Mouse (Mus musculus): ENCODE results near the gene Abcc6. TPM values are rescaled to one million over a fixed set of nuclear protein-coding genes. Genes with fewer than 3 reads are reported as not detected.

The Abcc6 gene
- polyA plus RNA-seq (2015; fragmentation: Illumina TruSeq; extraction: RNeasy Lipid Tissue Mini Kit (QIAGEN cat#74804); ENCODE audit: low read depth, low replicate concordance): 1.2 TPM

DNA sequence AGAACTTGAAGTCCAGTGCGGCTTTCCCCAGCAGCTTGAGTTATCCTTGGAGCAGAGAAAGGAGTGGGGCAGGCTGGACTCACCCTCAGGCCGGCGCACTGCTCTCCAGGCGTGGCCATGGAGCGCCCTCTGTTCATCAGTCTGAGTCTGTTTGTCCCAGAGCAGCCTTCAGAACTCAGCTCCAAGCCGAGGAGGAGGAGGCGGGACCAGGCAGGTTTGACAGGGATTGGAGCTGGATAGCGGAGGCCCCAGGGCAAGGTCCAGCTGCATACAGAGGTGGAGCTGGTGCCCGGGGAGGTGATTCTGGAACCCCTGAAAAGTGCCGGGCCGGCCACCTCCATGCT lies at the start of gene Abcc6:
Gene Abcc6, minus strand, starts transcription at position 158 of the 344 bp plus-strand sequence.

DNA sequence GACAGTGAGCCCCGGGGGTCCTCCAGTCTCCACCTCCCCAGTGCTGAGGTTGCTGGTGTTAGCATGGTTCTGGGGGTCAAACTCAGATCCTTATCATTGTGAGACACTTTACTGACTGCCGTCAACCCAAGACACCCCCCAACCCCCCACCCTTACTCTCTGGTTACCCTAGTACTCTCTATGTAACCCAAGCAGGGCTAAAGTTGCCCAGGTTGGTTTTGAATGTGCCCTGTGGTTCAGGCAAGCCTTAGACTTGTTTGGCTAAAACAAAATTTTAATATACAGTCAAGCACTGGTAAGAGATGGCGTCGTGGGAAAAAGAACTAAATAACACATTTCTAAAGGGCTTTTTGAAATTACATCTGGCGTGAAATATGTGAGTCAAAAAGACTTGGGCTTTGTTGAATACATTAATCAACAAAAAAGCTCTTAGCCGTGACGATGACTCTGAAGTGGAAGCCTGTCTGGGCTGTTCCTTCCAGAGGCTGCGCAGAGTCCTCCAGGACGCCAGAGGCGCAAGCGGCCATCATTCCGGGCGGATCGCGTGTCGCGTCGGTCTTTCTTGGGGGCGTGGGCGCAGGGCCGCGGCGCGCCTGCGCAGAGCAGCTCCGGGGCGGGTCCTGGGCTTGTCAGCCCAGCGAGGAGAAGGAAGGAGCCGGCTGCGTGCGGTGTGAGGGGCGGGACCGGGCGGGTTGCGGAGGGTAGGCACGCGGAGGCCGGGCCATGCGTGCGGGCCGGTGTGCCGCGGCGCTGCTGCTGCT lies 3.2 kb upstream of the Abcc6 start, which contains the start of gene Nomo1:
Gene Nomo1, plus strand, starts transcription at position 590 of the 761 bp plus-strand sequence.

GRCm38 (mm10) chr7:45923762-45924428 lies 106.2 kb downstream of the Abcc6 start, which contains the start of gene Ccdc114:
Ccdc114 (plus strand) TSS chr7:45924072.

GRCm38 (mm10) chr7:45921242-45921621 lies 108.9 kb downstream of the Abcc6 start, which contains the start of gene Emp3:
Emp3 (minus strand) TSS chr7:45921404.

Other genes with a start within 250 kb of the Abcc6 start
- gene Lmtk3, start 246.6 kb downstream of the Abcc6 start, polyA plus RNA-seq (2015; fragmentation: Illumina TruSeq; extraction: RNeasy Lipid Tissue Mini Kit (QIAGEN cat#74804); ENCODE audit: low read depth, low replicate concordance): 101 TPM
- gene Sult2b1, start 245.6 kb downstream of the Abcc6 start, polyA plus RNA-seq (2015; fragmentation: Illumina TruSeq; extraction: RNeasy Lipid Tissue Mini Kit (QIAGEN cat#74804); ENCODE audit: low read depth, low replicate concordance): 17.1 TPM
- 173 TPM for gene Cyth2, start 215.7 kb downstream of the Abcc6 start, polyA plus RNA-seq (2015; fragmentation: Illumina TruSeq; extraction: RNeasy Lipid Tissue Mini Kit (QIAGEN cat#74804); ENCODE audit: low read depth, low replicate concordance)
- gene Kcnj14, start 205.5 kb downstream of the Abcc6 start, polyA plus RNA-seq (2015; fragmentation: Illumina TruSeq; extraction: RNeasy Lipid Tissue Mini Kit (QIAGEN cat#74804); ENCODE audit: low read depth, low replicate concordance): 2.9 TPM
- 15.6 TPM for gene Grwd1, start 199.4 kb downstream of the Abcc6 start, polyA plus RNA-seq (2015; fragmentation: Illumina TruSeq; extraction: RNeasy Lipid Tissue Mini Kit (QIAGEN cat#74804); ENCODE audit: low read depth, low replicate concordance)
- gene Kdelr1, start 157.5 kb downstream of the Abcc6 start, polyA plus RNA-seq (2015; fragmentation: Illumina TruSeq; extraction: RNeasy Lipid Tissue Mini Kit (QIAGEN cat#74804); ENCODE audit: low read depth, low replicate concordance): 88.2 TPM
- gene Grin2d, start 151.9 kb downstream of the Abcc6 start, polyA plus RNA-seq (2015; fragmentation: Illumina TruSeq; extraction: RNeasy Lipid Tissue Mini Kit (QIAGEN cat#74804); ENCODE audit: low read depth, low replicate concordance): 7.3 TPM
- not detected for gene Syngr4, start 133.6 kb downstream of the Abcc6 start, polyA plus RNA-seq (2015; fragmentation: Illumina TruSeq; extraction: RNeasy Lipid Tissue Mini Kit (QIAGEN cat#74804); ENCODE audit: low read depth, low replicate concordance)
- gene Tmem143, start 133.4 kb downstream of the Abcc6 start, polyA plus RNA-seq (2015; fragmentation: Illumina TruSeq; extraction: RNeasy Lipid Tissue Mini Kit (QIAGEN cat#74804); ENCODE audit: low read depth, low replicate concordance): 23.1 TPM
- 3.6 TPM for gene Emp3, start 108.9 kb downstream of the Abcc6 start, polyA plus RNA-seq (2015; fragmentation: Illumina TruSeq; extraction: RNeasy Lipid Tissue Mini Kit (QIAGEN cat#74804); ENCODE audit: low read depth, low replicate concordance)
- gene Ccdc114, start 106.2 kb downstream of the Abcc6 start, polyA plus RNA-seq (2015; fragmentation: Illumina TruSeq; extraction: RNeasy Lipid Tissue Mini Kit (QIAGEN cat#74804); ENCODE audit: low read depth, low replicate concordance): 2.9 TPM
- 68.6 TPM for gene Nomo1, start 3.4 kb upstream of the Abcc6 start, polyA plus RNA-seq (2015; fragmentation: Illumina TruSeq; extraction: RNeasy Lipid Tissue Mini Kit (QIAGEN cat#74804); ENCODE audit: low read depth, low replicate concordance)
- gene Kcnj11, start 70.5 kb upstream of the Abcc6 start, polyA plus RNA-seq (2015; fragmentation: Illumina TruSeq; extraction: RNeasy Lipid Tissue Mini Kit (QIAGEN cat#74804); ENCODE audit: low read depth, low replicate concordance): 34.7 TPM
- 21.2 TPM for gene Abcc8, start 149.7 kb upstream of the Abcc6 start, polyA plus RNA-seq (2015; fragmentation: Illumina TruSeq; extraction: RNeasy Lipid Tissue Mini Kit (QIAGEN cat#74804); ENCODE audit: low read depth, low replicate concordance)
- not detected for gene Ush1c, start 208.2 kb upstream of the Abcc6 start, polyA plus RNA-seq (2015; fragmentation: Illumina TruSeq; extraction: RNeasy Lipid Tissue Mini Kit (QIAGEN cat#74804); ENCODE audit: low read depth, low replicate concordance)
- gene Otog, start 210.7 kb upstream of the Abcc6 start, polyA plus RNA-seq (2015; fragmentation: Illumina TruSeq; extraction: RNeasy Lipid Tissue Mini Kit (QIAGEN cat#74804); ENCODE audit: low read depth, low replicate concordance): not detected